Mouse (Mus musculus): ENCODE measurements around the gene Hcls1. TPM values are rescaled to one million over a fixed set of nuclear protein-coding genes. Genes with fewer than 3 reads are reported as not detected.

Hcls1 gene
- polyA plus RNA-seq, 1 experiment from 2014 or later, result 2.2 TPM

- no peak for DNase-seq
- no peak overlapping the region for H3K4me2 ChIP-seq
- WGBS, result 79% methylated on average over 4 of the region's 4 CpGs
- H3K9ac ChIP-seq, result no peak overlapping the region
- H3K9me3 ChIP-seq (ENCODE audit: low read depth, low read length), result no peaks in the 10 kb centered on the region
- no peaks in the 10 kb centered on the region for H3K36me3 ChIP-seq (ENCODE audit: insufficient read depth)
- H3K4me3 ChIP-seq (ENCODE audit: low read depth, low read length), result no peak overlapping the region
- H3K4me1 ChIP-seq (ENCODE audit: insufficient read depth), result no peaks in the 10 kb centered on the region
- ATAC-seq (ENCODE audit: insufficient read depth), result no peak
- no peak for TF ChIP-seq CTCF (IDR thresholded peaks at IDR 0.05; ENCODE audit: low read depth)
- no peaks in the 10 kb centered on the region for H3K27me3 ChIP-seq (ENCODE audit: insufficient read depth, low read length)
- no peak overlapping the region for H3K27ac ChIP-seq (ENCODE audit: low read depth)
Observed at GRCm38 (mm10) chr16:36941895-36942294, 7.1 kb downstream of the Hcls1 start.

- no peaks in the 10 kb centered on the region for H3K36me3 ChIP-seq (ENCODE audit: insufficient read depth)
- DNase-seq (no peak), ATAC-seq (ENCODE audit: insufficient read depth) (no peak)
- no peak overlapping the region for H3K9ac ChIP-seq
- 84% methylated on average over 3 of the region's 3 CpGs for WGBS
- no peak overlapping the region for H3K4me2 ChIP-seq
- no peaks in the 10 kb centered on the region for H3K27me3 ChIP-seq (ENCODE audit: insufficient read depth, low read length)
- no peak overlapping the region for H3K4me3 ChIP-seq (ENCODE audit: low read depth, low read length)
- H3K27ac ChIP-seq (ENCODE audit: low read depth), result no peak overlapping the region
- TF ChIP-seq CTCF (IDR thresholded peaks at IDR 0.05; ENCODE audit: low read depth), result no peak
- H3K4me1 ChIP-seq (ENCODE audit: insufficient read depth), result no peaks in the 10 kb centered on the region
- no peaks in the 10 kb centered on the region for H3K9me3 ChIP-seq (ENCODE audit: low read depth, low read length)
Observed at GRCm38 (mm10) chr16:36943591-36943990, 8.8 kb downstream of the Hcls1 start.

- no peak for TF ChIP-seq CTCF (IDR thresholded peaks at IDR 0.05; ENCODE audit: low read depth)
- no peaks in the 10 kb centered on the region for H3K36me3 ChIP-seq (ENCODE audit: insufficient read depth)
- H3K9ac ChIP-seq, result no peak overlapping the region
- WGBS, result 70% methylated on average over 12 of the region's 12 CpGs
- no peak overlapping the region for H3K4me2 ChIP-seq
- no peak overlapping the region for H3K4me3 ChIP-seq (ENCODE audit: low read depth, low read length)
- no peaks in the 10 kb centered on the region for H3K9me3 ChIP-seq (ENCODE audit: low read depth, low read length)
- H3K27ac ChIP-seq (ENCODE audit: low read depth), result no peak overlapping the region
- ATAC-seq (ENCODE audit: insufficient read depth) (no peak), DNase-seq (no peak)
- H3K4me1 ChIP-seq (ENCODE audit: insufficient read depth), result no peaks in the 10 kb centered on the region
- H3K27me3 ChIP-seq (ENCODE audit: insufficient read depth, low read length), result no peaks in the 10 kb centered on the region
Observed at GRCm38 (mm10) chr16:36944895-36945424, 10.2 kb downstream of the Hcls1 start.

GRCm38 (mm10) chr16:36946459-36947159, 11.8 kb downstream of the Hcls1 start:
- DNase-seq (no peak), ATAC-seq (ENCODE audit: insufficient read depth) (no peak)
- H3K27me3 ChIP-seq (ENCODE audit: insufficient read depth, low read length), result no peaks in the 10 kb centered on the region
- 76% methylated on average over 8 of the region's 8 CpGs for WGBS
- no peak for TF ChIP-seq CTCF (IDR thresholded peaks at IDR 0.05; ENCODE audit: low read depth)
- H3K27ac ChIP-seq (ENCODE audit: low read depth), result no peak overlapping the region
- H3K9ac ChIP-seq, result no peak overlapping the region
- no peak overlapping the region for H3K4me3 ChIP-seq (ENCODE audit: low read depth, low read length)
- no peaks in the 10 kb centered on the region for H3K9me3 ChIP-seq (ENCODE audit: low read depth, low read length)
- no peaks in the 10 kb centered on the region for H3K36me3 ChIP-seq (ENCODE audit: insufficient read depth)
- H3K4me2 ChIP-seq, result no peak overlapping the region
- no peaks in the 10 kb centered on the region for H3K4me1 ChIP-seq (ENCODE audit: insufficient read depth)

- no peak for DNase-seq
- H3K27me3 ChIP-seq (ENCODE audit: insufficient read depth, low read length), result no peaks in the 10 kb centered on the region
- H3K4me2 ChIP-seq, result no peak overlapping the region
- no peak for TF ChIP-seq CTCF (IDR thresholded peaks at IDR 0.05; ENCODE audit: low read depth)
- no peak overlapping the region for H3K4me3 ChIP-seq (ENCODE audit: low read depth, low read length)
- no peaks in the 10 kb centered on the region for H3K9me3 ChIP-seq (ENCODE audit: low read depth, low read length)
- no peak overlapping the region for H3K27ac ChIP-seq (ENCODE audit: low read depth)
- no peaks in the 10 kb centered on the region for H3K36me3 ChIP-seq (ENCODE audit: insufficient read depth)
- 50% methylated on average over 4 of the region's 4 CpGs for WGBS
- H3K4me1 ChIP-seq (ENCODE audit: insufficient read depth), result no peaks in the 10 kb centered on the region
- no peak for ATAC-seq (ENCODE audit: insufficient read depth)
- H3K9ac ChIP-seq, result no peak overlapping the region
Observed at GRCm38 (mm10) chr16:36947646-36948197, 12.9 kb downstream of the Hcls1 start.

GRCm38 (mm10) chr16:36949614-36950336, 15.0 kb downstream of the Hcls1 start:
- no peaks in the 10 kb centered on the region for H3K36me3 ChIP-seq (ENCODE audit: insufficient read depth)
- DNase-seq (no peak), ATAC-seq (ENCODE audit: insufficient read depth) (no peak)
- no peak for TF ChIP-seq CTCF (IDR thresholded peaks at IDR 0.05; ENCODE audit: low read depth)
- no peaks in the 10 kb centered on the region for H3K27me3 ChIP-seq (ENCODE audit: insufficient read depth, low read length)
- no peaks in the 10 kb centered on the region for H3K9me3 ChIP-seq (ENCODE audit: low read depth, low read length)
- H3K4me2 ChIP-seq, result no peak overlapping the region
- no peak overlapping the region for H3K9ac ChIP-seq
- H3K4me3 ChIP-seq (ENCODE audit: low read depth, low read length), result no peak overlapping the region
- H3K27ac ChIP-seq (ENCODE audit: low read depth), result no peak overlapping the region
- no peaks in the 10 kb centered on the region for H3K4me1 ChIP-seq (ENCODE audit: insufficient read depth)
- 61% methylated on average over 8 of the region's 8 CpGs for WGBS

- Histone ChIP-seq H3K4me1 (ENCODE audit: insufficient read depth) (no peaks in the 10 kb centered on the region), H3K9ac (no peak overlapping the region), H3K4me2 (no peak overlapping the region), H3K9me3 (ENCODE audit: low read depth, low read length) (no peaks in the 10 kb centered on the region), H3K4me3 (ENCODE audit: low read depth, low read length) (no peak overlapping the region), H3K36me3 (ENCODE audit: insufficient read depth) (no peaks in the 10 kb centered on the region), H3K27ac (ENCODE audit: low read depth) (no peak overlapping the region), H3K27me3 (ENCODE audit: insufficient read depth, low read length) (no peaks in the 10 kb centered on the region)
- WGBS, result 67% methylated on average over 4 of the region's 4 CpGs
- DNase-seq (no peak), ATAC-seq (ENCODE audit: insufficient read depth) (no peak)
- no peak for TF ChIP-seq CTCF (IDR thresholded peaks at IDR 0.05; ENCODE audit: low read depth)
Observed at GRCm38 (mm10) chr16:36951029-36951428, 16.2 kb downstream of the Hcls1 start.

Data from lung, embryonic 14.5 days (tissue).